Mouse (Mus musculus): Measurements from ENCODE around the gene Nat8f2.

Gene Nat8f2

GRCm38 (mm10) chr6:85863136-85863535 is 5.8 kb downstream of the Nat8f2 start:
- TF ChIP-seq GATA4 (IDR thresholded peaks at IDR 0.05; ENCODE audit: insufficient replicate concordance, low read length): no peak

GRCm38 (mm10) chr6:85862565-85862964 is 6.4 kb downstream of the Nat8f2 start:
- TF ChIP-seq GATA4 (IDR thresholded peaks at IDR 0.05; ENCODE audit: insufficient replicate concordance, low read length): peak; percentile 41; the same call in 1 of the 2 replicates

- no peak for TF ChIP-seq GATA4 (IDR thresholded peaks at IDR 0.05; ENCODE audit: insufficient replicate concordance, low read length)
These were observed 7.7 kb downstream of the Nat8f2 start for GRCm38 (mm10) chr6:85861247-85861646.

- TF ChIP-seq GATA4 (IDR thresholded peaks at IDR 0.05; ENCODE audit: insufficient replicate concordance, low read length): no peak
These were observed 12.7 kb downstream of the Nat8f2 start for GRCm38 (mm10) chr6:85856194-85856678.

GRCm38 (mm10) chr6:85853481-85853880 is 15.5 kb downstream of the Nat8f2 start:
- TF ChIP-seq GATA4 (IDR thresholded peaks at IDR 0.05; ENCODE audit: insufficient replicate concordance, low read length): no peak

- TF ChIP-seq GATA4 (IDR thresholded peaks at IDR 0.05; ENCODE audit: insufficient replicate concordance, low read length): peak; percentile 71
These were observed 17.7 kb downstream of the Nat8f2 start for GRCm38 (mm10) chr6:85851062-85851773.

GRCm38 (mm10) chr6:85849240-85849639 is 19.7 kb downstream of the Nat8f2 start:
- peak; percentile 59; the same call in 1 of the 2 replicates for TF ChIP-seq GATA4 (IDR thresholded peaks at IDR 0.05; ENCODE audit: insufficient replicate concordance, low read length)

GRCm38 (mm10) chr6:85848140-85848539 is 20.8 kb downstream of the Nat8f2 start:
- no peak for TF ChIP-seq GATA4 (IDR thresholded peaks at IDR 0.05; ENCODE audit: insufficient replicate concordance, low read length)

- TF ChIP-seq GATA4 (IDR thresholded peaks at IDR 0.05; ENCODE audit: insufficient replicate concordance, low read length): no peak
These were observed 22.0 kb downstream of the Nat8f2 start for GRCm38 (mm10) chr6:85846921-85847320.

- TF ChIP-seq GATA4 (IDR thresholded peaks at IDR 0.05; ENCODE audit: insufficient replicate concordance, low read length): no peak
These were observed 29.0 kb downstream of the Nat8f2 start for GRCm38 (mm10) chr6:85839982-85840381.

GRCm38 (mm10) chr6:85838674-85839073 is 30.3 kb downstream of the Nat8f2 start:
- TF ChIP-seq GATA4 (IDR thresholded peaks at IDR 0.05; ENCODE audit: insufficient replicate concordance, low read length): no peak

- peak; percentile 85; the same call in 1 of the 2 replicates for TF ChIP-seq GATA4 (IDR thresholded peaks at IDR 0.05; ENCODE audit: insufficient replicate concordance, low read length)
These were observed 34.4 kb downstream of the Nat8f2 start for GRCm38 (mm10) chr6:85834504-85835100.

GRCm38 (mm10) chr6:85831796-85832321 is 37.1 kb downstream of the Nat8f2 start, which contains the start of gene Nat8:
Gene Nat8 (minus strand): TSS chr6:85832082.
- TF ChIP-seq GATA4 (IDR thresholded peaks at IDR 0.05; ENCODE audit: insufficient replicate concordance, low read length): no peak

GRCm38 (mm10) chr6:85829462-85829861 is 39.5 kb downstream of the Nat8f2 start:
- TF ChIP-seq GATA4 (IDR thresholded peaks at IDR 0.05; ENCODE audit: insufficient replicate concordance, low read length): no peak

GRCm38 (mm10) chr6:85825886-85826285 is 43.1 kb downstream of the Nat8f2 start:
- no peak for TF ChIP-seq GATA4 (IDR thresholded peaks at IDR 0.05; ENCODE audit: insufficient replicate concordance, low read length)

All from liver, adult (tissue).